Mouse (Mus musculus): ENCODE data around the gene Pla1a. TPM values are rescaled to one million over a fixed set of nuclear protein-coding genes. Genes with fewer than 3 reads are reported as not detected.
"Not testable (repeated sequence)": the region's sequence is repeated elsewhere in the genome, so short reads cannot be mapped to it uniquely, and the experiment has no call there.

The Pla1a gene
- total RNA-seq, 1 experiment from 2014 or later = not detected

- ATAC-seq (replicated peaks; ENCODE audit: insufficient number of reproducible peaks, low FRiP score, low TSS enrichment, poor library complexity, severe bottlenecking) = no peak
Measured at GRCm38 (mm10) chr16:38461749-38462148, 28.8 kb upstream of the Pla1a start.

GRCm38 (mm10) chr16:38459990-38460389 lies 27.0 kb upstream of the Pla1a start:
- ATAC-seq (replicated peaks; ENCODE audit: insufficient number of reproducible peaks, low FRiP score, low TSS enrichment, poor library complexity, severe bottlenecking) = no peak

DNA sequence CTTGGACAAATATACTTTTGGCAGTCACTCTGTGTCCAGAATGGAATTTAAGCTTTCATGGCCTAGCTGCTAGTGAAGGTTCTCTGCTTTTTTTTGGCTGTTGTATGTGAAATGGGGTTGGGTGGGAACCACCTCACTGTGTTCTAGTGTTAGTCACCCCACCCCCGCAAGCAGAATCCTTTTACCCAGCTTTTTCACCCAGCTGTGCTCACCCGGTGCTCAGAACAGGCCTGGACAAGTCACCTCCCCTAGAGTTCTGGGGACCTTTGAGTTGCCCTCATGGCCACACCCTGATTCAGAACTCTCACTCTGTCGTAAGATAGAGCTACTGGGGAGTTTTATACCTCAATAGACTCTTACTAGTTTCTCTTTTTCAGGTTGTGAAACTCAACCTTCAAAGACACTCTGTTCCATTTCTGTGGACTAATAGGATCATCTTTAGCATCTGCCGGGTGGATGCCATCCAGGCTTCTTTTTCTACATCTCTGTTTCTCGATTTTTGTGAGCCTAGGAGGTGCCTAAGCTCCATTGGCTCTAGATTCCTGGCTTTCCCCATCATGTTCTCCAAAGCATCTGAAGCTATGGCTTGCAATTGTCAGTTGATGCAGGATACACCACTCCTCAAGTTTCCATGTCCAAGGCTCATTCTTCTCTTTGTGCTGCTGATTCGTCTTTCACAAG lies 25.8 kb upstream of the Pla1a start:
- ATAC-seq (replicated peaks; ENCODE audit: insufficient number of reproducible peaks, low FRiP score, low TSS enrichment, poor library complexity, severe bottlenecking) = peak; percentile 65

GRCm38 (mm10) chr16:38456812-38457567 lies 24.0 kb upstream of the Pla1a start:
- ATAC-seq (replicated peaks; ENCODE audit: insufficient number of reproducible peaks, low FRiP score, low TSS enrichment, poor library complexity, severe bottlenecking) = peak; percentile 83

DNA sequence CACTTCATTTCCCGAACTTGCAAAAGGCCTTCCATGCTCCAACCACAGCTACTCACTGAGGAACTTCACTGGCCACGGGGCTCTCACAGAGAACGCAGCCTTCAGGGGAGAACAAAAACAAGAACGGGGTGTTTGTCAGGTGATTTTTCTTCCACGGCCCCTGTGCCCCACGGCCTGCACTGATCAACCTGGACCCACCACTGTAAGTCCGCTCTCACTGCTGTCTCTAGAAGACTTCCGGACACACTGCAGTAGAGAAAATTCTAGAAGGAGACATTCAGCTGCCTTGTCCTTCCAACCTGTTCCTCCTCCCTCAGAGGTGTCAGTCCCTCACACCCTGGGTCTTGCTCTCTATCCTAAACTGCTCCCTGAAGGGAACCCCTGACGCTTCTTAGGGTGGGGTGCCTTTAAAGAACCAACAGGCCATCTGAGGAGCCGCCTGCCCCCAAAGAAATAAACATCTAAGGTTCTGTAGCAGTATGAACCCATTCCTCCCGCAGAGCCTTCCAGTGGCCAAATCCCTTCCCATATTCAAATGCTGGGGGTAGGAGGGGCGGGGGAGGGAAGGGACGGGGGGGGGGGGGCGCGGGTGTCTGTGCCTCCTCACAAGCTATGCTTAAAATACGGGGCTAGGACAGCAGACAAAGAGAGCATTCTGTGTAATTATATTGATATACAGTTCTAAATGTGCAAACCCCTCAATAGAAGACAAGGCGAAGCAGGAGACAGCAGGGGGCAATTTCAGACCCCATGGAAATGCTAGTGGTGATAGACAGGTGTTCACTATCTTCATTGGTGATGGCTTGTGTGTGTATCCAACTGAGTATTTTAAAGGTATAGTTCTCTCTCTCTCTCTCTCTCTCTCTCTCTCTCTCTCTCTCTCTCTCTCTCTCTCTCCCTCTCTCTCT lies 22.8 kb upstream of the Pla1a start, which contains the start of gene Cd80:
Gene Cd80, plus strand, starts transcription at position 51 of the 908 bp plus-strand sequence.
- no peak for ATAC-seq (replicated peaks; ENCODE audit: insufficient number of reproducible peaks, low FRiP score, low TSS enrichment, poor library complexity, severe bottlenecking)

DNA sequence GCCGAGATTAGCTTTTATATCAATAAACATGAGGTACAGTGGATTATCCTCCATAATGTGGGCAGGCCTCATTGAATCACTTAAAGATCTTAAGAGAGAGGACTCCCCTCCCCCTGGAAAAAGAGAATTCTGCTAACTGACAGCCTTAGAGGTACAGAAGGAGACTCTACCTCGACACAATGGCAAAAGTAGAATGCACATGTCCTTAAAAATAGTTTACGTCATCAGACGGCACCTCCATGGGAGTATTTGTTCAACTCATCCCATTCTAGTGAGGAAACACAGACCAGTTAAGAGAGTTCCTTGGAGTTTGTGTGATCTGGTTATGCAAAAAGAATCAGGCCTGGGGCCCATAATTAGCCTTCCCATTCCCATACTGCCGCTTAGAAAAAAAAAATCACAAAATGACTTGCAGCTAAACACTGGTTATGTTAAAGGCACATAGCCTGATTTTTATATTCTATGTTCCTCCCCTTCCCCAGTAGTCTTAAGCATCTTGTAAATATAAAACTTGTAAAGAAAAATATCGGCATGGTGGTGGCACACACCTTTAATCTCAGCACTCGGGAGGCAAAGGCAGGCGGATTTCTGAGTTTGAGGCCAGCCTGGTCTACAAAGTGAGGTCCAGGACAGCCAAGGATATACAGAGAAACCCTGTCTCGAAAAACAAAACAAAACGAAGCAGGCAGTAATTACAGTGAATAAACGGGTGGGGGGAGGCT lies 21.7 kb upstream of the Pla1a start:
- no peak for ATAC-seq (replicated peaks; ENCODE audit: insufficient number of reproducible peaks, low FRiP score, low TSS enrichment, poor library complexity, severe bottlenecking)

DNA sequence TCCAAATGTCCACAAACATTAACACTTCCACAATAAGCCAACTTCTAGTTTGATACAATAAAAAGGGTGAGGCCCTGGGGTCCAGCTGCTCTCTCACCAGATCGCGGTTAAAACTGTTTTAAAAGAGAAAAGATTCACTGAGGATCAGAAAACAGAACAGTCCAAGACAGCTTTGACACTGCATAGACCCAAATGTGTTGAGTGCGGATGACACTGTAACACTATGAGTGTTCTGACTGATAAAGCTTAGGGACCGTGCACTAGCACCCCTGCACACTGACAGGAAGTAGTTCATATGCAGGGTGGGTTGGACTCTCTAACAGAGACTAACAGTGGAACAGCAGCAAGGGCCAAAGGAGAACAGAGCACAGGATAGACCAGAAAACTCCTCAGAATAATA lies 21.0 kb upstream of the Pla1a start:
- ATAC-seq (replicated peaks; ENCODE audit: insufficient number of reproducible peaks, low FRiP score, low TSS enrichment, poor library complexity, severe bottlenecking) = no peak

DNA sequence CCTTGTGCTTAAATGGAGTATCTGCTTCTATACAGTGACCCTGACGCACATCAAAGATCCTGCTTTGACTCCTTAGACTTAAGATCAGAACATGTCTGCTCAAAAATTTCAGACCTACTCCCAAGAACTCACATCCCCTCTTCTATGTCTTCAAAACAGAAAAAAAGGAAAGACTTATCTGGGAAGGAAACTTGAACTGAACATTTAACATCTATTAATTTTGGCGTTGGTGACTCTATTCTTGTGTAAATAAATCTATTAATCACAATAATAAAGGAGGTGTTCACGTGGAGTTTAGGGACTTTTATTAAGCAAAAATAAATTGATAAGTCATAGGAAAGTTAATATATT lies 20.2 kb upstream of the Pla1a start:
- no peak for ATAC-seq (replicated peaks; ENCODE audit: insufficient number of reproducible peaks, low FRiP score, low TSS enrichment, poor library complexity, severe bottlenecking)

GRCm38 (mm10) chr16:38452442-38453202 lies 19.7 kb upstream of the Pla1a start, which contains the start of gene Adprh:
TSS of gene Adprh (minus strand) at chr16:38452703.
- peak; percentile 67 for ATAC-seq (replicated peaks; ENCODE audit: insufficient number of reproducible peaks, low FRiP score, low TSS enrichment, poor library complexity, severe bottlenecking)

GRCm38 (mm10) chr16:38451421-38452205 lies 18.7 kb upstream of the Pla1a start:
- ATAC-seq (replicated peaks; ENCODE audit: insufficient number of reproducible peaks, low FRiP score, low TSS enrichment, poor library complexity, severe bottlenecking) = no peak

- no peak for ATAC-seq (replicated peaks; ENCODE audit: insufficient number of reproducible peaks, low FRiP score, low TSS enrichment, poor library complexity, severe bottlenecking)
Measured at GRCm38 (mm10) chr16:38450707-38451106, 17.8 kb upstream of the Pla1a start.

- ATAC-seq (replicated peaks; ENCODE audit: insufficient number of reproducible peaks, low FRiP score, low TSS enrichment, poor library complexity, severe bottlenecking) = no peak
Measured at GRCm38 (mm10) chr16:38448458-38448857, 15.5 kb upstream of the Pla1a start.

- ATAC-seq (replicated peaks; ENCODE audit: insufficient number of reproducible peaks, low FRiP score, low TSS enrichment, poor library complexity, severe bottlenecking) = no peak
Measured at GRCm38 (mm10) chr16:38447366-38447765, 14.4 kb upstream of the Pla1a start.

DNA sequence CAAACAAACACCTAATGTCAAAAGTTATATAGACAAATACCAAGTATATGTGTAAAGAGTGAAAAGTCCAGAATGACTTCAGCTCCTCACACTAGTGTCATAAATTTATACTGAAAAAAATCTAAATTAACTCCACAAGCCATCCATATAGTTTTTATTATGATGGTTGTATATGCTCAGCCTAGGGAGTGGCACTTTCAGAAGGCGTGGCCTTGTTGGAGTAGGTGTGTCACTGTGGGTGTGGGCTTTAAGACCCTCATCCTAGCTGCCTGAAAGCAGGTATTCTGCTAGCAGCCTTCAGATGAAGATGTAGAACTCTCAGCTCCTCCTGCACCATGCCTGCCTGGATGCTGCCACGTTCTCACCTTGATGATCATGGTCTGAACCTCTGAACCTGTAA lies 13.2 kb upstream of the Pla1a start:
- not testable (repeated sequence) for ATAC-seq (replicated peaks; ENCODE audit: insufficient number of reproducible peaks, low FRiP score, low TSS enrichment, poor library complexity, severe bottlenecking)

DNA sequence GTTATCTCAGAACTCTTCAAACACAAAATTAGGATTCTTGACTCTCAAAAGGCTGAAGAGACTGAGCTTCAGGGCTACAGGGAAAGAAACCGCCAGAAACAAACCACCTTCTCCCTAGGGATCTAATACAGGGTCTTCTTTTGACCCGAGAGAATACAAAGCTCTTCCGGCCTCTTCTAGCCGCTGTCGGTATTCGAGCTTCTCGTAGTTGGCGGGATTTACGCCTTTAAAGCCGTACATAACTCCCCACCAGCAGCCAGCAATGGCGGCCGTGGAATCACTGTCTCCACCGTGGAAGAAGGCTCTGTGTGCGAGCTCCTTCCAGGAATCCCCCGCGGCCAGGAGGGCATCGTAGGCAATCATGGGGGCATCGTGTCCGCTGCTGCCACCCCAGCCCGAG lies 12.6 kb upstream of the Pla1a start:
- no peak for ATAC-seq (replicated peaks; ENCODE audit: insufficient number of reproducible peaks, low FRiP score, low TSS enrichment, poor library complexity, severe bottlenecking)

- no peak for ATAC-seq (replicated peaks; ENCODE audit: insufficient number of reproducible peaks, low FRiP score, low TSS enrichment, poor library complexity, severe bottlenecking)
Measured at GRCm38 (mm10) chr16:38445046-38445445, 12.1 kb upstream of the Pla1a start.

GRCm38 (mm10) chr16:38443721-38444464 lies 10.9 kb upstream of the Pla1a start:
- ATAC-seq (replicated peaks; ENCODE audit: insufficient number of reproducible peaks, low FRiP score, low TSS enrichment, poor library complexity, severe bottlenecking) = no peak

All from monocyte, adult 5-6 weeks (primary cell).